Mouse (Mus musculus) liver, embryonic 11.5 days (tissue): ENCODE results near the gene Rbfox1. TPM values are rescaled to one million over a fixed set of nuclear protein-coding genes. Genes with fewer than 3 reads are reported as not detected.

Source experiments
- ATAC-seq: fragments of 200-750 bp; cut with Nextera tagmentation; replicated peaks from 2 replicates; pipeline ENCODE4 v1.8.0; 2017; ENCODE audit warnings: moderate number of reproducible peaks, mild to moderate bottlenecking, moderate TSS enrichment, moderate library complexity; ENCODE audit not compliant: low FRiP score
- DNase-seq: peaks from one replicate; pipeline ENCODE4 v3.0.0-alpha.2; 2017; ENCODE audit warnings: low spot score
- H3K27ac ChIP-seq: fragments of 300-500 bp; sonication (generic); 2 replicates; pipeline ENCODE4 v1.5.1; 2014; ENCODE audit warnings: mild to moderate bottlenecking, low read depth, low read length, control low read depth
- H3K27me3 ChIP-seq: fragments of 300-500 bp; sonication (generic); replicated peaks from 2 replicates; pipeline ENCODE4 v1.6.1; 2014; ENCODE audit warnings: low read length, mixed read lengths; ENCODE audit not compliant: control insufficient read depth, insufficient read depth
- H3K36me3 ChIP-seq: fragments of 300-500 bp; sonication (generic); 2 replicates; pipeline ENCODE4 v1.6.1; 2014; ENCODE audit warnings: mild to moderate bottlenecking, low read length, moderate library complexity, mixed read lengths; ENCODE audit not compliant: control insufficient read depth, insufficient read depth
- H3K4me1 ChIP-seq: fragments of 300-500 bp; sonication (generic); replicated peaks from 2 replicates; pipeline ENCODE4 v1.6.1; 2014; ENCODE audit warnings: low read length, mixed read lengths; ENCODE audit not compliant: control insufficient read depth, insufficient read depth
- H3K4me2 ChIP-seq: fragments of 300-500 bp; sonication (generic); 2 replicates; pipeline ENCODE4 v1.6.1; 2014; ENCODE audit warnings: mild to moderate bottlenecking, control low read depth, moderate library complexity
- H3K4me3 ChIP-seq: fragments of 300-500 bp; sonication (generic); 2 replicates; pipeline ENCODE4 v1.5.1; 2014; ENCODE audit warnings: low read depth, low read length, control low read depth
- H3K9ac ChIP-seq: fragments of 300-500 bp; sonication (generic); 2 replicates; pipeline ENCODE4 v1.6.1; 2014; ENCODE audit warnings: low read depth, low read length, control low read depth
- H3K9me3 ChIP-seq: fragments of 300-500 bp; sonication (generic); 2 replicates; pipeline ENCODE4 v1.6.1; 2016; ENCODE audit warnings: low read length, inconsistent platforms, mixed read lengths; ENCODE audit not compliant: control insufficient read depth
- WGBS: fragments of 180-500 bp; shearing (Covaris S2); extraction: QIAGEN DNeasy Blood & Tissue Kit; methylation state at CpG from one replicate; pipeline ENCODE4 v1.1.7; 2014; 5-methylcytosine and 5-hydroxymethylcytosine counted together
- polyA plus RNA-seq: library from polyadenylated mRNA; unstranded; fragments of >200 nt; fragmentation: Nextera tagmentation; extraction: Ambion mirVana; gene quantifications from 2 replicates; pipeline ENCODE4 v1.2.1, GENCODE M21; 2014

The Rbfox1 gene
- polyA plus RNA-seq, 1 experiment from 2014 or later, result 1.4 TPM

- H3K9me3 ChIP-seq, result no peaks in the 10 kb centered on the region
- no peak overlapping the region for H3K4me2 ChIP-seq
- no peak overlapping the region for H3K4me3 ChIP-seq
- H3K27me3 ChIP-seq, result no peaks in the 10 kb centered on the region
- WGBS, result 80% methylated on average over 2 of the region's 2 CpGs
- H3K36me3 ChIP-seq, result no peaks in the 10 kb centered on the region
- ATAC-seq (no peak), DNase-seq (no peak)
- no peak overlapping the region for H3K27ac ChIP-seq
- no peak overlapping the region for H3K9ac ChIP-seq
- H3K4me1 ChIP-seq, result no peaks in the 10 kb centered on the region
Observed at GRCm38 (mm10) chr16:6424738-6425137, 539.6 kb downstream of the Rbfox1 start.

- DNase-seq, result no peak
- Histone ChIP-seq H3K36me3 (no peaks in the 10 kb centered on the region), H3K4me3 (no peak overlapping the region), H3K4me2 (no peak overlapping the region), H3K4me1 (no peaks in the 10 kb centered on the region), H3K9ac (no peak overlapping the region), H3K27me3 (no peaks in the 10 kb centered on the region), H3K27ac (no peak overlapping the region), H3K9me3 (no peaks in the 10 kb centered on the region)
- ATAC-seq, result no peak
- 78% methylated on average over 12 of the region's 12 CpGs for WGBS
Observed at GRCm38 (mm10) chr16:6427292-6428281, 542.4 kb downstream of the Rbfox1 start.

GRCm38 (mm10) chr16:6430981-6431380, 545.8 kb downstream of the Rbfox1 start:
- no peak for ATAC-seq
- Histone ChIP-seq H3K4me2 (no peak overlapping the region), H3K36me3 (no peaks in the 10 kb centered on the region), H3K9ac (no peak overlapping the region), H3K9me3 (no peaks in the 10 kb centered on the region), H3K27me3 (no peaks in the 10 kb centered on the region), H3K4me3 (no peak overlapping the region), H3K4me1 (no peaks in the 10 kb centered on the region), H3K27ac (no peak overlapping the region)
- DNase-seq, result no peak
- 79% methylated on average over 2 of the region's 2 CpGs for WGBS

- no peak overlapping the region for H3K9ac ChIP-seq
- WGBS, result 52% methylated on average over 2 of the region's 2 CpGs
- H3K9me3 ChIP-seq, result no peaks in the 10 kb centered on the region
- no peak for ATAC-seq
- H3K4me1 ChIP-seq, result no peaks in the 10 kb centered on the region
- no peaks in the 10 kb centered on the region for H3K27me3 ChIP-seq
- no peak overlapping the region for H3K27ac ChIP-seq
- no peak overlapping the region for H3K4me2 ChIP-seq
- no peak overlapping the region for H3K4me3 ChIP-seq
- DNase-seq, result no peak
- no peaks in the 10 kb centered on the region for H3K36me3 ChIP-seq
Observed at GRCm38 (mm10) chr16:6436445-6436844, 551.3 kb downstream of the Rbfox1 start.

DNA sequence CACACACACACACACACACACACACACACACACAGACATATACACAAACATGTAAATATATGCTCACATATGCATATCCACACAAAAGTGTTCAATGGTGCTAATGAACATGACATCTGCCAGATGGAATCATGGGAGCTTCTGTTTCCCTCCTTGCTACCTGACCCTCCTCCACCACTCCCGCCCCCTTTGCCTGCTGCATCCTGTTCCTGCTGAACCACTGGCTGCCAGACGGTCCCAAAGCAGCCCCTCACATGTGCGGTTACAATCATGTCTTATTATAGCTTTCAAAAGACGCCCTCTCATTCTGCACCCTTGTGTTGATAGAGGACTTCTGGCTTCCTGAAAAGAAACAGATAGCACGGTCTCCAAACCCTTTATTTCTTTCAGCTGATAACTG, 563.1 kb downstream of the Rbfox1 start:
- Histone ChIP-seq H3K36me3 (no peaks in the 10 kb centered on the region), H3K9ac (no peak overlapping the region), H3K27ac (no peak overlapping the region), H3K27me3 (no peaks in the 10 kb centered on the region), H3K4me1 (no peaks in the 10 kb centered on the region), H3K4me3 (no peak overlapping the region), H3K9me3 (no peaks in the 10 kb centered on the region), H3K4me2 (no peak overlapping the region)
- DNase-seq (no peak), ATAC-seq (no peak)
- WGBS, result 38% methylated on average over 5 of the region's 5 CpGs

GRCm38 (mm10) chr16:6455349-6455748, 570.2 kb downstream of the Rbfox1 start:
- H3K4me1 ChIP-seq, result no peaks in the 10 kb centered on the region
- H3K4me3 ChIP-seq, result no peak overlapping the region
- no peak overlapping the region for H3K9ac ChIP-seq
- no peaks in the 10 kb centered on the region for H3K36me3 ChIP-seq
- 62% methylated on average over 3 of the region's 3 CpGs for WGBS
- H3K4me2 ChIP-seq, result no peak overlapping the region
- no peak for DNase-seq
- H3K27me3 ChIP-seq, result no peaks in the 10 kb centered on the region
- H3K27ac ChIP-seq, result no peak overlapping the region
- ATAC-seq, result no peak
- no peaks in the 10 kb centered on the region for H3K9me3 ChIP-seq

DNA sequence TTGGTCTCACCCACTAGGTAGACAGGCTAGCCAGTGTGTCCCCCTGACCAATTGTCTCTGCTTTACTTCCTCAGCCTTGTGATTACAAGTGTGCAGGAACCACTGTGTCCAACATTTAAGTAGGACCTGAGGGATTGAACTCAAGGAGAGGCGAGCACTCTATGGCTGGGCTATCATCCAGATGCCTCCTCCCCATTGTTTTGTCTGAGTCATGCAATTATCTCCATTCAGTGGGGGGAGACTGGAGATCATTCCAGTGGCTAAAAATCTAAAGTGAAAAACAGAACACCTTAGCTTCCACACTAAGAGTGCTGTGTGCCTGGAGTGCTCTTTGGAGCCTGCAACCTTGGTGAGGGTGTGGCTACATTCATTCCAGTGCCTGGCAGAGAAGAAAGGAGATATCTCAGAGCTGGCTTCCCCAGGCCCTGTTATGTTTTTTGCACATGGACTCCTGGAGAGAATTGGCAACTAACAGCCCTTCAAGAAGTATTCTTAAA, 594.0 kb downstream of the Rbfox1 start:
- 48% methylated on average over 1 of the region's 1 CpGs for WGBS
- Histone ChIP-seq H3K36me3 (no peaks in the 10 kb centered on the region), H3K4me1 (no peaks in the 10 kb centered on the region), H3K9me3 (no peaks in the 10 kb centered on the region), H3K9ac (no peak overlapping the region), H3K4me2 (no peak overlapping the region), H3K27ac (no peak overlapping the region), H3K4me3 (no peak overlapping the region), H3K27me3 (no peaks in the 10 kb centered on the region)
- DNase-seq, result no peak
- no peak for ATAC-seq

DNA sequence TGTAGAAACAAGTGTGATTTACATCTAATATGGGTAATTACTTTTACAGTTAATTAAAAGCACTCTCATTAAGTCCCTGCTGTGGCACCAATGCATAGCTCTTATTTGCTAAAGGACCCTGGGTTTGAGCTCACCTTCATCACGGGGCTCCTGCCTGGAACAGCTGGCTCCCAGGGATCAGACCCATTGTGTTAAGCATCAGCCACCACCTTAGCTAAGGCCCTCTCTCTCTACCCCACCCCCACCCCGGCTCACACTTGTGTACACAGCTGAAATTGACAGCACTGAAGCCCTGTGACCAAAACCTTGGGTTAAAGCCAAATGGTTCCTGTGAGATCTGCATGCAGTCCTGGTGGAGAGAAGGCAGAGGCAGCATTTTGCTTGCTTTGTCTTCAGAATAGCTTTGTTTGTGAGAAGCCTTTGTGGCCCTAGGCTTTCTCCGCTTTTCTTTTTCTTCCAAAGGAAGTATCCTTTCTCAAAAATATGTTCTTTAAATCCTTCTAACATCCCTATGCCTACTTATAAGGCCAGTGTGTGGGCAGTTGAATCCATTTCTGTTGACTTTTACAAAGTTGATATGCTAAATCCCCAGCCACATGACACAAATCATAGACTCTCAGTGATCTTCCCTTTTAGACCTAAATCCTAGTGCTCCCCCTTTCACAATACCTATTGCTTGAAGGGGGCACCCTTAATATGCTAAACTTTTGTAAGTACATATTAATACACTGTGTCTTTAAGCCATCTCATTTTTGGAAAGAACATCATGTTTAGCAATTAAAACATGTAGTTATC, 594.7 kb downstream of the Rbfox1 start:
- DNase-seq, result no peak
- Histone ChIP-seq H3K9me3 (no peaks in the 10 kb centered on the region), H3K36me3 (no peaks in the 10 kb centered on the region), H3K4me1 (no peaks in the 10 kb centered on the region), H3K27me3 (no peaks in the 10 kb centered on the region), H3K27ac (no peak overlapping the region), H3K4me3 (no peak overlapping the region), H3K9ac (no peak overlapping the region), H3K4me2 (no peak overlapping the region)
- 25% methylated on average over 3 of the region's 3 CpGs for WGBS
- ATAC-seq, result no peak
